Mouse (Mus musculus) heart, embryonic 16.5 days (tissue): ENCODE measurements around the gene Iqsec2. TPM values are rescaled to one million over a fixed set of nuclear protein-coding genes. Genes with fewer than 3 reads are reported as not detected.

Experiments
- ATAC-seq: fragments of 200-750 bp; cut with Nextera tagmentation; replicated peaks from 2 replicates; pipeline ENCODE4 v1.8.0; 2017; ENCODE audit warnings: moderate number of reproducible peaks; ENCODE audit not compliant: insufficient read depth, low FRiP score; ENCODE audit errors: extremely low read depth
- H3K27ac ChIP-seq: fragments of 300-500 bp; sonication (generic); 2 replicates; pipeline ENCODE4 v1.5.1; 2014; ENCODE audit warnings: mild to moderate bottlenecking, low read length, control low read depth, moderate library complexity
- H3K27me3 ChIP-seq: fragments of 300-500 bp; sonication (generic); 2 replicates; pipeline ENCODE4 v1.6.1; 2014; ENCODE audit warnings: low read length, mixed read lengths; ENCODE audit not compliant: control insufficient read depth, insufficient read depth
- H3K36me3 ChIP-seq: fragments of 300-500 bp; sonication (generic); 2 replicates; pipeline ENCODE4 v1.6.1; 2014; ENCODE audit not compliant: control insufficient read depth, insufficient read depth
- H3K4me1 ChIP-seq: fragments of 300-500 bp; sonication (generic); 2 replicates; pipeline ENCODE4 v1.6.1; 2014; ENCODE audit warnings: low read length, mixed read lengths; ENCODE audit not compliant: control insufficient read depth, insufficient read depth
- H3K4me2 ChIP-seq: fragments of 300-500 bp; sonication (generic); 2 replicates; pipeline ENCODE4 v1.6.1; 2014; ENCODE audit warnings: low read depth, mild to moderate bottlenecking, control low read depth, low read length
- H3K4me3 ChIP-seq: fragments of 300-500 bp; sonication (generic); 2 replicates; pipeline ENCODE4 v1.5.1; 2014; ENCODE audit warnings: mild to moderate bottlenecking, control low read depth, low read length
- H3K9ac ChIP-seq: fragments of 300-500 bp; sonication (generic); 2 replicates; pipeline ENCODE4 v1.6.1; 2014; ENCODE audit warnings: low read length, control low read depth
- H3K9me3 ChIP-seq: fragments of 300-500 bp; sonication (generic); replicated peaks from 2 replicates; pipeline ENCODE4 v1.6.1; 2016; ENCODE audit warnings: low read length; ENCODE audit not compliant: control insufficient read depth
- WGBS: fragments of 180-500 bp; shearing (Covaris S2); extraction: QIAGEN DNeasy Blood & Tissue Kit; methylation state at CpG from one replicate; pipeline ENCODE4 v1.1.7; 2014; 5-methylcytosine and 5-hydroxymethylcytosine counted together
- polyA plus RNA-seq: library from polyadenylated mRNA; unstranded; fragments of >200 nt; fragmentation: Nextera tagmentation; extraction: Ambion mirVana; gene quantifications from 2 replicates; pipeline ENCODE4 v1.2.1, GENCODE M21; 2015

Iqsec2 gene
- polyA plus RNA-seq, 1 experiment from 2014 or later: 41.7 TPM

DNA sequence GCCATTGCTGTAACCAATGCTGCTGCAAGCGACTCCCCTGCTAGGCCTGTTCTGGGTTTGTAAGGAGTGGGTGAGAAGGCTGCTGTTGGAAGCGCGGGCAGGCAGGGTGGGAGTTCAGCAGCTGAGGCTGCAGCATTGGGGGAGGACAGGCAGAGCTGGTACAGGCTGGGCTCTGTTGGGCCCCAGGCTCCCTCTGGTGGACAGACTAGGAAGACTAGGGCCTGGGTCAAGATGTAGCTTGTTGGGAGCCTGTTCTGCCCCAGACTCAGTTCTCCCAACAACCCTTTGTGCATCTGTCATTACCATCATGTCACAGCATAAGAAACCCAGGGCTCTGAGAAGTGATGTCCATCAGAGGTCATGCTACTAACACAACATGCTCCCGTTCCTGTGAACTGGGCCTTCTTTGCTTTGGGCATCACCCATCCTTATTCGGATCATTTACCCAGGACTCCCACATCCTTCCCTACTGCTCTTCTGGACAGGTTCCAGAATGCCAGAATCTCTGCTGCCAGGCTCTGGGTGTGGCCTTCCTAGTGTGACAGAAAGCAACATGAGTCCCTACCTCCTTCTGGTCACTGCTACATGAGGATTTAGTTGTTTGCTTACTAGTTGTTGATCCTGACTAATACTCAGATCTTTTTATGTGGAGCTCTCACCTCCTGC is 3.5 kb downstream of the Iqsec2 start:
- 29% methylated on average over 5 of the region's 5 CpGs for WGBS
- no peak overlapping the region for H3K9ac ChIP-seq
- no peaks in the 10 kb centered on the region for H3K9me3 ChIP-seq
- no peak for ATAC-seq
- H3K4me3 ChIP-seq: no peak overlapping the region
- peaks cover 22% of the 10 kb centered on the region for H3K4me1 ChIP-seq
- no peaks in the 10 kb centered on the region for H3K36me3 ChIP-seq
- H3K27me3 ChIP-seq: peaks cover 41% of the 10 kb centered on the region
- no peak overlapping the region for H3K4me2 ChIP-seq
- no peak overlapping the region; the same call in 1 of the 2 replicates for H3K27ac ChIP-seq

DNA sequence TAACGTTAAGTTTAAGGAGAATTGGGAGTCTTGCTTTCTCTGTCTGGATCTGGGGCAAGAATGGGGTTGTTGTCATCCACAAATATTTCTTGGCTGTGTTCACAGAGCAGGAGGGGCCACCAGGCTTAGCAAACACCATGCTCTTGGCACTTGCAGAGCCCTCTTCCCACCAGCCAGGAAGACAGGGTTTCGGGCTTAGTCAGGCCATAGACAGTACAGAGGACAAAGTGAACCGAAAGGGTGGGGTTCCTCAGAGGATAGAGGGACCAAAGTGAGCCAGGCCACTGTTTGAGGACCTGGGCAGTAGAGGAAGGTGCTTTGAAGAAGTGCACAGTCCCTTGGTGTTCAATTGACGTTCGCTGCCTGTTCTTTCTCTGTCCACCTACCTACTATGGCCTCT is 4.6 kb downstream of the Iqsec2 start:
- peaks cover 22% of the 10 kb centered on the region for H3K4me1 ChIP-seq
- 69% methylated on average over 5 of the region's 5 CpGs for WGBS
- no peak overlapping the region for H3K4me2 ChIP-seq
- no peak for ATAC-seq
- no peak overlapping the region for H3K4me3 ChIP-seq
- H3K9me3 ChIP-seq: no peaks in the 10 kb centered on the region
- no peaks in the 10 kb centered on the region for H3K36me3 ChIP-seq
- H3K27me3 ChIP-seq: peaks cover 35% of the 10 kb centered on the region
- H3K9ac ChIP-seq: no peak overlapping the region
- peak overlapping the region; percentile 37 for H3K27ac ChIP-seq

DNA sequence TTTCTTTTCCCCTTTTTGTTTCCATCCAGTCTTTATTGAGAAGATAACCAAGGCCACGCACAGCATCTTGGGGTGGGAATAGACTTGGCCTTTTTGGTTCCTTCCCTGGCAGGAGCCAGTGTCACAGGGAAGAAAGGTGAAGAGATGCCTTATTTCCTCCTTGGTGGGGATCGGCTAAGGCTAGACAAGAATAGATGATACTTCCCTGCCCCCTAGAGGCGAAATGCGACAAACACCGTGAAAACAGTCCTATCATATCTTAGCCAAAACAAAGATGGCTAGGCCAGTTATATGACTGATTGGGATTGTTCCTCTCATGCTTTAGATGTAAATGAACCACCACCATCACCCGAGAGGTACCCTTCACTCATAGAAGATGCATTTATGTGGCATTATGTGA is 7.6 kb downstream of the Iqsec2 start:
- Histone ChIP-seq H3K4me3 (no peak overlapping the region), H3K27me3 (peaks cover 12% of the 10 kb centered on the region), H3K4me1 (peaks cover 16% of the 10 kb centered on the region), H3K9ac (no peak overlapping the region), H3K27ac (no peak overlapping the region), H3K4me2 (no peak overlapping the region), H3K9me3 (no peaks in the 10 kb centered on the region), H3K36me3 (no peaks in the 10 kb centered on the region)
- ATAC-seq: no peak
- WGBS: 12% methylated on average over 6 of the region's 6 CpGs

DNA sequence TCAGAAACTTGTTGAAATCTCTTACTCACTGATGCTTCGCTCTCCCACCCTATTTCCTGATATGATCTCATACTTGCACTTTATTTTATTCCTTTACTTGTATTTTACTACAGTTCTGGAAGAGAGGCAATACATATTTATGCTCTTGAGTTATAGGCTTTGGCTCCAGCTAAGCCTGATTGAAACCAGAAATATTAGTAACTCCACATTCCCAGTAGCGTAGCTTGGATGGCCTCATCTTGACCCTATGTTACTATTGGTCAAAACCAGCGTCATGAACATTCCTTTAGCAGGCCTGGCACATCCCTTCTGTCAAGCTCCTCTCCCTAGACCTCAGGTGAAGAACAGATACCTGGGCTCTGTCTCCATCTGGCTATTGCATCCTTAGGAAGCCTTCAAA is 14.2 kb downstream of the Iqsec2 start:
- 72% methylated on average over 3 of the region's 3 CpGs for WGBS
- peaks cover 11% of the 10 kb centered on the region; the same call in 1 of the 2 replicates for H3K27me3 ChIP-seq
- H3K36me3 ChIP-seq: no peaks in the 10 kb centered on the region
- H3K4me3 ChIP-seq: no peak overlapping the region
- H3K4me1 ChIP-seq: no peaks in the 10 kb centered on the region
- H3K27ac ChIP-seq: no peak overlapping the region
- no peak for ATAC-seq
- H3K9me3 ChIP-seq: no peaks in the 10 kb centered on the region
- H3K9ac ChIP-seq: no peak overlapping the region
- H3K4me2 ChIP-seq: no peak overlapping the region

DNA sequence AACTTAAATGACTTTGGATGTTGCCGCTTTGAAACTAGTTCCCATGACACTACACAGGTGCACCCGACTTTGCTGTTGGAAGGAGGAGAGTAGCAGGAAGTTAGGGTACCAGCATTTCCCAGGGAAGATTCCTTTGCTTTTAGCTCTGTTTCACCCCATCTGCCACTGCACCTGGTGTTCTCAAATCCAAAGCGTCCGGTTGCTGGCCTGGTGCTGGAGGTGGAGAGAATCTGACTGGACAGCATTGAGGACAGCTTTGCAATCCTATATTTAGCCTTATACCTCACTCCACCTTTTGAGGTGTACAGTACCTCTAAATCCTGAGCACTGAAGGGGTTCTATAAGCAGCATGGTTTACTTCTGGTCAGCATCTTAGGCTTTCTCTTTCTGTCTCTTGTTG is 17.3 kb downstream of the Iqsec2 start:
- Histone ChIP-seq H3K9ac (no peak overlapping the region), H3K27me3 (peaks cover 12% of the 10 kb centered on the region; the same call in 1 of the 2 replicates), H3K36me3 (no peaks in the 10 kb centered on the region), H3K27ac (no peak overlapping the region), H3K9me3 (no peaks in the 10 kb centered on the region), H3K4me2 (no peak overlapping the region), H3K4me1 (no peaks in the 10 kb centered on the region), H3K4me3 (no peak overlapping the region)
- 85% methylated on average over 4 of the region's 4 CpGs for WGBS
- ATAC-seq: no peak

DNA sequence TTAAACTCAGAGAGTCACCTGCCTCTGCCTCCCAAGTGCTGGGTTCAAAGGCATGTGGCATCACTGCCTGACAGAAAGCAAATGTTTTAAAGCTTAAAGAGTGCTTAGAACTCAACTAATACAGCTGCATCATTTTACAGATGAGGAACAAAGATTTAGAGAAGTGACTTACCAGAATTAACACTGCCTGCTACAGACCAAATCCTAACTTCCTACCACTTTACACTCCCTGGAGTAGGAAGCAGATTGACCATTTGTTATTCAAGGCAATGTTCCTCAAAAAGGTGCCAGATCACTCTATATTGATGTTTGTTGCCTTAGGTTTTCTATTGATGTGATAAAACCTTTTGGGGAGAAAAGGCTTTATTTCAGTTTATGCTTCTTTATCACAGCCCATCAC is 20.0 kb downstream of the Iqsec2 start:
- H3K9ac ChIP-seq: no peak overlapping the region
- no peak for ATAC-seq

DNA sequence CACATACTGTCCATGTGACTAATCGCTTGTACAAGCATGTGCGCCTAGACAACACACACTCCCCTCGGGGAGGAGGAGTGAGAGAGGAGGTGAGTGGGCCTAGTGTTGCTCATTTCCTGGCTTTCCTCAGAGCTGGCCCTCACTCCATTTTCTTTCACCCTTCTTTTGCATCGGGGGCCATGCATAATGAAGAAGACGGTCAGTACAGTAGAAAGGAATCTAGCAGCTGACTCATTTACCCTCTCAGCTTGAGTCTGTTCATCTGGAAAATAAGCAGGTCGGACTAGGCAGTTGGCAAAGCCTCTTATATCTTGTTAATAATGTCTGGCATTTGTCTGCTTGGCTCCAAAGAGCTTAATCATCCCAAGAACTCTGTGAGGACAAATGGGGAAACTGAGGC is 22.1 kb downstream of the Iqsec2 start:
- no peak overlapping the region for H3K4me3 ChIP-seq
- H3K36me3 ChIP-seq: no peaks in the 10 kb centered on the region
- no peak overlapping the region for H3K27ac ChIP-seq
- peaks cover 24% of the 10 kb centered on the region for H3K27me3 ChIP-seq
- no peak overlapping the region for H3K9ac ChIP-seq
- peaks cover 14% of the 10 kb centered on the region for H3K4me1 ChIP-seq
- no peak for ATAC-seq
- no peaks in the 10 kb centered on the region for H3K9me3 ChIP-seq
- H3K4me2 ChIP-seq: no peak overlapping the region
- 79% methylated on average over 6 of the region's 6 CpGs for WGBS

More for the DNA sequence above, 20.0 kb downstream of the Iqsec2 start:
- no peak overlapping the region for H3K4me2 ChIP-seq
- H3K4me1 ChIP-seq: peaks cover 7% of the 10 kb centered on the region
- no peak overlapping the region for H3K27ac ChIP-seq
- peaks cover 23% of the 10 kb centered on the region for H3K27me3 ChIP-seq
- H3K9me3 ChIP-seq: no peaks in the 10 kb centered on the region
- H3K36me3 ChIP-seq: no peaks in the 10 kb centered on the region
- H3K4me3 ChIP-seq: no peak overlapping the region

DNA sequence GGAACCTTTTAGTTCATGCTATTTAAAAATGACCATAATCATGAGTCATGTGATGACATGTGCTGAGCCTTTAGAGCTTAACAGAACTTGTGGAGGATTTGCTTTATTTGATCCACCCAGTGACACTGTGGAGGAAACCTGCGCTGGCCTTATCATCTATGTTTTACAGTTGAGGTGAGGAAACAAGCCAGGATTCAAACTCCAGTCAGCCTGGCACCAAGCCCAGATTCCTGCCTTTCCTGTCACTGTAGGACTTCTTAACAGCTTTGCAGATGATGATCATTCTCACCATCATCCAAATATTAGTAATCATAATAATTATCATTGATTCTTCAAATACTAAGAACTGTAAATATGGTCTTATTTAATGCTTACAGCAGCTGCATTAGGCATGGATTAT is 24.5 kb downstream of the Iqsec2 start:
- Histone ChIP-seq H3K9ac (no peak overlapping the region), H3K4me2 (no peak overlapping the region), H3K9me3 (no peaks in the 10 kb centered on the region), H3K36me3 (no peaks in the 10 kb centered on the region), H3K4me1 (peaks cover 25% of the 10 kb centered on the region), H3K4me3 (no peak overlapping the region), H3K27me3 (peaks cover 22% of the 10 kb centered on the region), H3K27ac (no peak overlapping the region; the same call in 1 of the 2 replicates)
- no peak for ATAC-seq
- 26% methylated on average over 1 of the region's 1 CpGs for WGBS

DNA sequence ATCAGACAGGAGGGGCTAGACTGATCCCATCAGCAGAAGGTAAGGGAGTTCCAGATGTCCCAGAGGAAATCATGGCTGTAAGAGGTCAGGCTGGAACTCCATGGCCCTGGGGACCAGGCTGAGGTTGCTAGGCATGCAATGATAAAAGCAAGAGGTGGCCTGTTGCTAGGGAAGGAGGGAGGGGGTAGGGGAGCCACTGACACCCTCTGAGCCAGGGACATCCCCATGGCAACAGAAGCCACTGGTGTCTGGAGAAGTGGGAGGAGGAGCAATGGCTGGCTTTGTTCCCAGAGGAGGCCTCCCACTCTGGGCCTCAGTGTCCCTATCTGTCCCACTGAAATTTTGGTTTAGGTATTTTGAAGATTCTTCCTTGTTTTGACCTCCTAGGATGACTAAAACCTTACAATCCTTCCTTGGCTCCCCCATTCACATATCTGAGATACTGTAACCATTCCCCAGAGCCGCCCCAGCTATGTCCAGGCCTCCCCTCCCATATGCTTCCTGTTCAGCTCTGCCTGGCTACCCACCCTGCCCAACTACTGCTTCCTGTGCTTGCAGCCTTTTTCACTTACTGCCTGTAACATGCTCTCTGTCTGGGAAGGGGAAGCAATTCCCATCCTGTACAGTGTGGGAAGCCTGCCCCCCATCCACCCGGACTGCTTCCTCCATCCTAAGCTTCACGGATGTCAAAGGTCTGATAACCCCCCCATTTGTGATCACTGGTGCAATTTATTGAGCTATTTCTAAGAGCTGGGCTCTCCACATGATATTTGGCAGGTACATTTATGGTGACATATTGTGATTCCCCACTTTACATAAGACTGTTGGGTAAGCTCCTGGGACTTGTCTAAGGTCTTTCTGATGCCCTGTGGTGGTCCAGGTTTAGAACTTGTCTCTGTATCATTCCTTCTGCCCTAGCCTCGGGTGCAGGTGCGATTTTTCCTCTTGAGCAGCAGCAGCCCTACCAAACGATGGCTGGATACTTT is 27.3 kb downstream of the Iqsec2 start:
- Histone ChIP-seq H3K36me3 (no peaks in the 10 kb centered on the region), H3K27ac (peak overlapping the region; percentile 63), H3K9me3 (no peaks in the 10 kb centered on the region), H3K4me2 (no peak overlapping the region), H3K4me1 (peaks cover 25% of the 10 kb centered on the region), H3K4me3 (no peak overlapping the region), H3K27me3 (peaks cover 22% of the 10 kb centered on the region), H3K9ac (no peak overlapping the region)
- WGBS: 67% methylated on average over 6 of the region's 6 CpGs
- ATAC-seq: peak; percentile 64
